Mouse (Mus musculus): ENCODE results near the gene Klhl20.

Klhl20 gene

DNA sequence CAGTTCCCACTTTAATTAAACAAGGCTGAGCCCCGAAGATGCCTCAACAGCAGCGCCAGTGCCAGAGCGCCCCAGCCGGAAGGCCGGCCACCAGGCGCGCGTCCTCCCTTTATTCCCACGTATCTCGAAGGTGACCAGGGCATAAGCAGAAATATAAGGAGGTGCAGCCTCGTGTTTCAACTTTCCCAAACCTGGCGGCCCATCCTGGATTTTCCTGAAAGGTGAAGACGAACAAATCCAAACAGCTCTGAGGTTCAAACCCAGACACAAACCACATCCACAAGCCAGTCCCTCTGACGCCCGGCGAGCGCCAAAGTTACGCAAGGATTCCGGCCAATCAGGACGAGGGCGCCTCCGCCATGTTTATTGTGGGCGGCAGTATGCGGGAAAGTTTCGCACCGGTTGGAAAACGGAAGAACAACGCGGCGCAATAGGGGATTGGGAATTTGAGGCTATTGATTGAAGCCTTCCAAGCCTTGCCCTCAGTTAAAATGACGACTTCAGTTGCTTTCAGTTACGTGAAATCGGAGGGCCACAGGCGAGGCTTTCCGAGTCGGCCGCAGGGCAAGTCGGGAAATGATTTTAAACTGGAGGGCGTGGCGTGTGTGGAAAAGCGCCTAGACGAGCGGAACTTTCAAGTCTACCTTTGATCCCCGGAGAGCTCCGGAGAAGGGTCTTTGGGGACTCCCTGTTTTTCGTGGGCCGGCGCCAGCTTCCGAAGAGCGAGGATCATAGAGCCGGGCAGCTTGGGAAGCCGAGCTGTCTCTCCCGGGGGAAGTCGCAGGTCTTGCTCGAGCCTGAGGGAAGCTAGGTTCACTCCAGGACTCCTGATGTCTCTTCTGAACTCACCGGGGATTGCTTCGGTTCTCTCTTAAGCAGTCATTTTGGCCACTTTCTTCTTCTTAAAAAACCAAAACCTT, 60.7 kb downstream of the Klhl20 start, which contains the start of the genes Dars2 and Cenpl:
Gene Dars2 (minus strand): TSS at position 307 of the 920 bp plus-strand sequence.
Gene Cenpl (plus strand): TSS at position 362 of the 920 bp plus-strand sequence.
- peak; percentile 97 for DNase-seq

DNA sequence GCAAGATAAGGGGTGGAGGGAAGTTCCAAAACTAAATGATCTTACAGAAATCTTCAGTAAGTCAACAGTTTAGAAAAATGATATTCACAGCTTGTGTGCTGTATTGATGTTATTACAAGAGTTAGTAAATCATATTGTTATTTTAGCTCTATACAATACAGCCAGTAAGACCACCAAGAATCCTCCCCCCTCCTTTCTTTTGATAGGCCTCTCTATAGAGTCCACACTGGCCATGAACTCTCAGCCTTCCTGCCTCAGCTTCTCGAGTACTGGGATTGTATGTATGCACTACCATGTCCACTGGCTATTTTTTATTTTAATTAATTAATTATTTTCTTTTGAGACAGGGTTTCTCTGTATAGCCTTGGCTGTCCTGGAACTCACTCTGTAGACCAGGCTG, 68.0 kb downstream of the Klhl20 start:
- DNase-seq = no peak

DNA sequence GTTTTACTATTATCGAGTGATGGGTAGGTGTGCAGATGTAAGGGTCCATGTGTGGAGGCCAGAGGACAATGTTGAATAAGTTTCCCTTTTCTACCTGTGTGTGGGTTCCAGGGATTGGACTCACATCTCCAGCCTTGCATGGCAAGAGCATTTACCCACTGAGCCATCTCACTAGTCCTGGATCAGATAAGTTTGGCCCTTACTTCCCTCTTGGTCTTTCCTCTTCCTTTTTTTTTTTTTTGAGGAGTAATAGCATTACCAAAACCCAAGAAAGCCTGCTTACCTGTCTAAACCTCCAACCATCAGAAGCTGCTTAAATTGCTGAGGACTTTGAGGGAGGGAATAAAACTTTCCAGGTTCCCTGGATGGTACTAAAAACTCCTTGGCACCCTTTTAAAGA, 74.1 kb downstream of the Klhl20 start:
- DNase-seq = no peak

DNA sequence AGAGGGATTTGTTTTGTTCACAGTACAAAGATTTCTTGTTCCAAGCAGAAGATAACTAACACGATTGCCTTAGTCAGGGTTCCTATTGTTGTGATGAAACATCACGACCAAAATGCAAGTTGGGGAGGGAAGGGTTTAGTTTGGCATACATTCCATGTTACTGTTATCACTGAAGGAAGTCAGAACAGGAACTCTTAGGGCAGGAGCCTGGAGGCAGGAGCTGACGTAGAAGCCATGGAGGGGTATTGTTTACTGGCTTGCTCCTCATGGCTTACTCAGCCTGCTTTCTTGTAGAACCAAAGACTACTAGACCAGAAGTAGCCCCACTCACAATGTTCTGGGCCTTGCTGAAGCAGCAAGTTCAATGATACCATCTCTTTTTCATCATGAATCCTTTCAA, 84.3 kb downstream of the Klhl20 start:
- no peak for DNase-seq

DNA sequence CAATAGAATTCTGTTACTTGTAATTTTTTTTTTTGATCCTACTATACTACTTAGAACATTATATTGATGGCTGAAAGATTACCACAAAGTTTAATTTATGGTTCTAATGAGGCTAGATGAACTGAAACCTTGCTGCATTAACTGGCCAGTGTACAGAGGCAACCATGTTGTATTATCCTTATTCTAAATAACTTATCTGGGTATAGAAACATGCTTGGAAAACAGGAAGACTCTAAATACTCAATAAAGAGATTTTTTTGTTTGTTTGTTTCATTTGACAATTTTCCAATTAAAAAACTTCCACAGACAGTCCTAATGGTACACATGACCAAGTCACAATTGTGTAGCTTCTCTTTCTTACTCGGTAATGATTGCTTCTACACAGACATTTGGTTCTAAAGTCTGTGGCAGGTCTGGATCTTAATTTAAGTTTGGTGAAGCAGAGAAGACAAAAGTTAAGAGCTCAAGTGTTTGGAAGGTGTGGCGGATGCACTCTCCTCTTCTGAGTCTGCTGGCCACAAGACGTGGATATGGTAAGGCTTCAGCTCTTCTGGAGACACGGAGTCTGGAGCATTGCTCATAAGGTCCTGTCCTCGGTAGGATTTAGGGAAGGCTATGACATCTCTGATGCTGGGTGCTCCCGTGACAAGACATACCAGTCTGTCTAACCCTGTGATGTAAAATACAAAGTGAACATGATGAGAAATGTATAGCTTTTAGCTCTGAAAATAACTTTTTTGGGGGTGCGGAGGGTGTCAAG, 89.9 kb downstream of the Klhl20 start:
- no peak for DNase-seq

DNA sequence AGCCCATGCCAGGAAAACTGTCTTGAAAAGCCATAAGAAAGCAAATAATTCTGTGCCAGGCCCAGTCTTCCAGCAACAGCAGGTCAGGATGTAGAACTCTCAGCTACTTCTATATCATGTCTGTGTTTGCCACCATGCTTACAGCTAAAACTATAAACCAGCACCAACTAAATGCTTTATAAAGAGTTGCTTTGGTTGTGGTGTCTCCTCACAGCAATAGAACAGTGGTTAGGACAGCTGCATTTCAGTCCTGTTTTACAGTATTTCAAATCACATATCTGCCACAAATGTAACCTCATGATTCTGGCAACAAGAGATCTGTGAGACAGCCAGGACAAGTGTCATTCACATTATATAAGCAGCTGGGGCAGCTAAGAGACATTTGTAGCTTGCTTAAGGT, 90.5 kb downstream of the Klhl20 start:
- no peak for DNase-seq

DNA sequence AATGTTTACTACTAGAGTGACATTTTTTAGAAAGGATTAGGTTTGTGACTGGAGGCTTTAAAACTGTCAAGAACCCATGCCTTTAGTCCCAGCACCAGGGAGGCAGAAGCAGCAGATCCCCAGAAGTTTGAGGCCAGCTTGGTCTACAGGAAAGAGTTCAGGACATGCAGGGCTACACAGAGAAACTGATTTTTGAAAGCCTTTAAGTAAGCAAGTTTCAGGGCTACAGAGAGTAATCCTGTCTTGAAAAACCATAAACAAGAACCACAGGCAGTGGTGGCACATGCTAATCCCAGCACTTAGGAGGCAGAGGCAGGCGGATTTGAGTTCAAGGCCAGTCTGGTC, 90.9 kb downstream of the Klhl20 start:
- no peak for DNase-seq

DNA sequence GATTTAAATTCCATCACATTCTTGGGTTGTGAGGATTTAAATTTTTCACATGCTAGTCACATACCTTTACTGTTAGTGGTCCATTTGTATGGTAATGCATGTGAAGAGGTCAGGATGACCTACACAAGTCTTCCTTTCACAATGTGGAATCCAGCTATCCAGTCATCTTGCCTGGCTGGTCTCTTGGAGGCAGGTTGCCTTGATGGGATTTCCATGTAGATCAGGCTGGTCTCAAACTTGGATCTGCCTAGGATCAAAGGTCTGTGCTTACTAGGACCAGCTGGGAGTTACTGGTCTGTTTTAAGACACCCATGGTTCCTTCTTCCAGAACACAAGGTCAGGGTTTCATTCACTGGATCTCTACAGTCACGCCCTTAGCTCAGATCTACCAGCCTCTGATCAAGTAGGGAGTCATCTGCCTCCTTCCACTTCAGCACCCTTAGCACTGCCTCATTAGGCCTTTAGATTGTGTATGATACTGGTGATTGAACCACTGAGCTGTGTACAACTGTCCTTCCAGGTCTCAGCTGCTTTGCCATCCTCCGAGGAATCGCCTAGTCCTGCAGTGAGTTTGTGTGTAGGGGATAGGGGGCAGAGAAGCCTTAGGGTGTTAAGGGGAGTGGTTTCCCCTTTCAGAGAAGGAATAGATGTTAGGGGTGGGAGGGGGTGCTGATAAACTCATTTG, 91.4 kb downstream of the Klhl20 start:
- no peak for DNase-seq

DNA sequence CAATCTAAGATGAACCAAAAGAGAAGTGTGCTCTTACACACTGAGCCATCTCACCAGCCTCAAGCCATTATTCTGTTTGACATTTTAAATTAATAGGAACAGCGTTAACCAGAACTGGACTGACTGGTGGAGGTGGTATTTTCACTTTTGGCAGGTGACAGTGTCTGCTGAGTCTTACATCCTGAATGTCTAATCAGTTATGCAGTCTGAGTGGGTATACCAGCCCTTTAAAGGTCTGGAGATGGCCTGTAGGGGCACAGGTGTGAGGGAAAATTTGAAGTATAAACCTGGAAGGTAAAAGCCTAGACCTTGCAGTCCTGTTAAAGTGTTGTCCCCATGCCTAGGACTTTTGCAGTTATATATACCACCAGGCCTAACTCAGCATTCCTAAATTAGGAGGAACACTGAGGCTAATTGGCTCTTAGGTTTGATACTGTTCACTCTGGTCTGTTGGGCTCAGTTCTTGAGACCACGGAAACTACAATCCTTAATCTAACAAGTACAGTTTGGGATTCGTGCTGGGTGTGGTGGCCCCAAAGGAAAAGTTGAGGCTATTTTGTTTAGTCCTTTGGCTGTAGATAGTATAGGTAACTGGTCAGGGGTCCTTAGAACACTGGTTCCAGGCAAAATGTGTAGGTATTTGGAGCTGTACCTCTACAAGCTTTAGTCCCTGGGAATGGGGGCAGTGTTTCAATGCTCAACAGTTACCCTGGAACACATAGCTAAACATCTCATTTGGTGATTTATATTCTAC, 92.2 kb downstream of the Klhl20 start:
- DNase-seq = no peak

All from layer of hippocampus, adult 9-11 months (tissue).